8 mouse cellular contexts compared by ENCODE assay signal in the genomic region with DNA sequence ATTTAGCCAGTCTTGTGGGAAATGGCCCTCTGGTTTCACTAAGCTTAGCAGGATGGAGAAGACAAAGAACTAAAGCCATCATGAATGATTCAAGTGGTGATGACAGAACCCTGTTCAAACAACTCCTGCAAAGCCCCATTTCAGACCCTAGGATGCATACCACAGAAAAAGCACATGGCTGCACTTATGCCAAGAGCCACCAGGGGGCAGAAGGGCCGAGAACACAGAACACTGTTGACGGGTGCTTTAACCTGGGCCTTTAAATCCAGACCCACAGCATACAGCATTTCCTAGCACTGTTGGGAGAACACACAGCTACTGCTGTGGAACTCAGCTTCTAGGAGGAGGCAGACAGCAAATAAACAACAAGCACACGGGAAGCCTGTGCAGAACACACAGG. TPM values are rescaled to one million over a fixed set of nuclear protein-coding genes. Genes with fewer than 3 reads are reported as not detected.
A peak's percentile ranks its signal among the peaks of the same experiment; 100 is the strongest.
DNase-seq lines count a peak whose midpoint lies in the region; ATAC-seq and TF ChIP-seq lines count a peak whose summit lies in the region.

No protein-coding gene starts in this region.

- intact Hi-C loops in heart, postnatal 14 days (cut with DNase I): no loop called here

- H3K9me3 ChIP-seq in stomach, embryonic 14.5 days (ENCODE audit: control insufficient read depth, low read depth, low read length): no peaks in the 10 kb centered on the region

- no peak overlapping the region for H3K4me3 ChIP-seq in testis, adult 2 months (ENCODE audit: control insufficient read depth, low read depth, low read length)
- no peak overlapping the region for H3K4me3 ChIP-seq in stomach, embryonic 14.5 days (ENCODE audit: low read depth, low read length)

- no peak for DNase-seq in testis, postnatal 14 days (ENCODE audit: low spot score)
- peak; percentile 73 for DNase-seq in adrenal gland, postnatal 10 days
- DNase-seq in embryo, embryonic 11 days: peak; percentile 75
- DNase-seq in heart, postnatal 14 days: peak; percentile 42 to 64
- peak; percentile 66 to 73 for DNase-seq in layer of hippocampus, postnatal 10 days (ENCODE audit: low spot score in 2 of 2)
- peak; percentile 44 for DNase-seq in lung, postnatal 25 days (ENCODE audit: low spot score)

- no peak overlapping the region for H3K4me2 ChIP-seq in stomach, embryonic 14.5 days (replicated peaks; ENCODE audit: low read depth, low read length)

- H3K27me3 ChIP-seq in testis, adult 2 months (ENCODE audit: control insufficient read depth, insufficient read depth, low read length): no peaks in the 10 kb centered on the region
- no peaks in the 10 kb centered on the region for H3K27me3 ChIP-seq in stomach, embryonic 14.5 days (ENCODE audit: control insufficient read depth, insufficient read depth, low read length)

- 21% methylated on average over 3 of the region's 3 CpGs for WGBS in stomach, embryonic 14.5 days

- peak; percentile 64; the same call in 1 of the 2 replicates for TF ChIP-seq CTCF in testis, adult 2 months (IDR thresholded peaks at IDR 0.05; ENCODE audit: control insufficient read depth, insufficient read depth, insufficient replicate concordance, low read depth, low read length)

- H3K9ac ChIP-seq in stomach, embryonic 14.5 days (replicated peaks; ENCODE audit: low read depth, low read length): no peak overlapping the region

- H3K27ac ChIP-seq in testis, adult 2 months (ENCODE audit: control insufficient read depth, insufficient read depth, low read depth, low read length): no peak overlapping the region
- no peak overlapping the region for H3K27ac ChIP-seq in stomach, embryonic 14.5 days (ENCODE audit: low read length)

- H3K4me1 ChIP-seq in testis, adult 2 months (ENCODE audit: control insufficient read depth, insufficient read depth, low read length): no peaks in the 10 kb centered on the region
- no peaks in the 10 kb centered on the region for H3K4me1 ChIP-seq in stomach, embryonic 14.5 days (ENCODE audit: control insufficient read depth, insufficient read depth, low read length)

- no peak for TF ChIP-seq POLR2A in testis, adult 2 months (IDR thresholded peaks at IDR 0.05; ENCODE audit: control insufficient read depth, low read depth, low read length)

- ATAC-seq in stomach, embryonic 14.5 days (ENCODE audit: insufficient number of reproducible peaks, insufficient read depth, low FRiP score, low read depth): peak; percentile 60; the same call in 1 of the 2 replicates

- H3K36me3 ChIP-seq in testis, adult 2 months (ENCODE audit: control insufficient read depth, insufficient read depth, low read length): peaks cover 4% of the 10 kb centered on the region
- peaks cover 76% of the 10 kb centered on the region for H3K36me3 ChIP-seq in stomach, embryonic 14.5 days (ENCODE audit: control insufficient read depth, insufficient read depth, low read length)

RNA-seq across cellular contexts. Expression of a gene that starts 27.6 kb away (rescaled TPM):
- polyA plus RNA-seq in testis, adult 2 months (2012; rRNA removed): 16.8 and 19.3 TPM in 2 replicates
- total RNA-seq in adrenal gland, postnatal 10 days (2021): 10 to 100 TPM; 47.7 to 53.3 TPM
- 10 to 100 TPM; 29.8 to 34.2 TPM for total RNA-seq in heart, postnatal 14 days (2021)
- 100 to 1,000 TPM; 104 to 113 TPM for total RNA-seq in layer of hippocampus, postnatal 10 days (2021)
- 36.0 and 36.2 TPM in 2 replicates for polyA plus RNA-seq in stomach, embryonic 14.5 days (2014; fragmentation: Nextera tagmentation; extraction: Ambion mirVana)
